Mouse (Mus musculus): Measurements from ENCODE around the gene Dnase1l2.

Dnase1l2 gene

DNA sequence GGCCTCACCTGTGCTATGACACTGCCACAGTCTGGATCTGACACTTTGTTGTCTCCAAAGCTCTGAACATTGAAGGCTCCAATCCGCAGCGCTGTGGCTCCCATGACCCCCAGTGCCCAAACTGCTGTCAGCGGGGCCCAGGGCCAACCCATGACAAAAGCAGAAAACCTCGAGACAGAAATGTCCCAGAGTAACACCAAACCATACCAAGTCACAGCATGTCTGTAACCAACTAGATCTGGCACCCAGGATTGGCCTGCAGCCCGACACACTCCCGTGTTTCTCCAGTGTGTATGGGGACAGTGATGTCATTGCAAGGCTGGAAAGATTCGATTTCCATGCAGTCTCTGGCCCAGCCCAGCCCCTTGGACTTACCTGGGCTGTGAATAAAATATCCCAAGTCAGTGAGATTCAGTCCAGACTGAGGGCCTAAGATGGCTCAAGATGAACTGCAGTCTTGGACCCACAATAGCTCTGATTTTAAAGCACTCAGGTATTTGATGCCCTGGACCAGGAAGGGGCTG lies at the start of gene Dnase1l2:
TSS of gene Dnase1l2 (minus strand) at position 474 of the 524 bp plus-strand sequence.
- DNase-seq (ENCODE audit: low spot score): no peak

DNA sequence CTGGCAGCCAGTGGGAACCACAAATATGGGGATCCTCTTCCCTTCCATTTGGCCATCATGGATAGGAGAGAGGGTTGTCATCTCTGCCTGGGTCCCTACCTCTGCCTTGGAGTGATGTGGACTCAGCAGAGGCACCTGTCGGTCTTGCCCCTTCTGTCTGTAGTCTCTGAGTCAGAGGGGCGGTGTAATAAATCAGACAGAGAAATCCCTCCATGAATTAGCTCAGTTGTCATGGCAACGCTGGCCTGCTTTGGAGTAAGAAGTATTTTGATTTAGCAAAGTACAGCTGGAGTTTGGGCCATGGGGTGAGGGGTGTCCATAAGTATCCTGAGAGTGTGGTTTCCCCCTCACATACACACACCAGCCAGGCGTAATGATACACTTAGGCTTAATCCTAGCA lies 47.5 kb upstream of the Dnase1l2 start:
- no peak for DNase-seq (ENCODE audit: low spot score)

DNA sequence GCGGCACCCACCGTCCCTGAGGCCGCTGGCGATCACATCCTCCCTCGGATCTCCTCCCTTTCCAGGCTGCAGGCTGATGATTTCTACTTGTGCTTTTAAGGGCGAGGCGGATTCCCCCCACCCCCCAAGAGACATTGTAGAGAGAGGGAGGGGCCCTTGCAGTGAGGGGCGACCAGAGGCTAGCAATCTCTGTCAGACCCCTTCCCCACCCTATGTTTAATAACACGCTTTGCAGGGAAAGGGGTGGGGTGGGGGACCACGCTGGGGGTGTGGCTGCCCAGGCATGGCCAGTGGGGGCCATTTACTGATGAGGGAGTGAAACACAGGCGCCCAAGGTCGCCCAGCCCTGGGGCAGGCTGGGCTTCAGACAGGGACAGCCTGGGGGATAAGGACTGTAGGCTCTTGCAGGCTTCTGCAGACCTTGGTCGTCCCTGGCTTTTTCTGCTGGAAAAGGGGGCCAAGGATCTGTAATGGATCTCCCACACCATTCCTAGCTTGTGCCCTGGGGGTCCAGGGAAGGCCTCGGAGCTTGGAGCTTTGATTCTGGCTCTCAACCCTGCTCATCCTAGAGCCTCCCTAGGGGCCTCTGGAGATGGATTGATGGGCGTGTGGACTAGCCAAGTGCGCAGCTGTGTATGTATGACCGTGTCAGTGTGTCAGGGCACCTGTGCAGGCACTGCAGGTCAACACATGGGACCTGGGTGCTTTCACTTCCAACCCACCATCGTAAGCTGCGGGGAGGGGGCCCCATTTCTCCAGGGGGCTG lies 46.5 kb upstream of the Dnase1l2 start:
- no peak for DNase-seq (ENCODE audit: low spot score)

DNA sequence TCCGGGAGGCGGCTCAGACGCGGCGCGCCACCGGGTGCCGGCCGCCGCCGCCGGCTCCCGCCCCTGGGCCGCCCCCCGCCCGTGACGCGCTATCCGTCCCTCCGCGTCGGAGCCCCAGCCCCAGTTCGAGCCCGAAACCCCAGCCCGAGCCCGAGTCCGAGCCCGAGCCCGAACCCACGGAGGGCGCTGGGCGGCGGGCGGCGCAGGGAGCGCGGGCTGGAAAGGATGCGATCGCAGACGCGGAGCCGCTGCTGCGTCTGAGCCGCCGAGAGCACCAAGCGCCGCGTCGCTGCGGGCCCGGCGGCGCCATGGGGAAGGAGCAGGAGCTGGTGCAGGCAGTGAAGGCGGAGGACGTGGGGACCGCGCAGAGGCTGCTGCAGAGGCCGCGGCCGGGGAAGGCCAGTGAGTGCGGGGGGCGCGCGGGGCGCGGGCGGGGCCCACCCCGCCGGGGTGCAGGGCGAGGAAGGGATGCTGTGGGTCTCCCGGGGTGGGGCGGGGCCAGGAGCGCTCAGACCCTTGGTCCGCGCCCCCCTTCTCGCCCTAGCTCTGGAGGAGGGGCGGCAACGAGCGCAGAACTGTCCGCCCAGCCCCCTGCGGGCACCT lies 45.9 kb upstream of the Dnase1l2 start:
- DNase-seq (ENCODE audit: low spot score): peak; percentile 34

DNA sequence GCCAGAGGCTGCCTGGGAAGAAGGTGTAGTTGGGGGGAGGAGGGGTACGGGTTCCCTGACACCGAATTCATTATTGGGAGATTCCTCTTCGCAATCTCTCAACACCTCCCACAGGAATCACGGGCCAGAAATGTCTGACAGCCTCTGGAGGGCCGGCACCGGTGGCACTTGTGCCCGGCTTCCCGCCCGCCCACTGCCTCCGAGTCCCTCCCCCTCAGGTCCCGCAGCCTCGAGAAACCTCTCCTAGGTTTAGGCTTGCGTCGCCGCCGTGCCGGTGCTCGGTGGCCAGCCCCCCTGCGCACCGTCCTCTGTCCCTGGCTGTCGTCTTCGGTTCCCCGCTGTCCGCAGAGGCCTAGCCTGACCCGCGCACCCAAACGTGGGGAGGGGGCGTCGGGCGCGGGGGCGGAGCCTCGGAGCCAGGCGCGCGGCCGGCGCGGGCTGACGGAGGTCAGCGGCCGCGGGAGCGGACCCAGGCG lies 45.3 kb upstream of the Dnase1l2 start, which contains the start of gene Caskin1:
TSS of gene Caskin1 (plus strand) at position 416 of the 476 bp plus-strand sequence.
- no peak for DNase-seq (ENCODE audit: low spot score)

DNA sequence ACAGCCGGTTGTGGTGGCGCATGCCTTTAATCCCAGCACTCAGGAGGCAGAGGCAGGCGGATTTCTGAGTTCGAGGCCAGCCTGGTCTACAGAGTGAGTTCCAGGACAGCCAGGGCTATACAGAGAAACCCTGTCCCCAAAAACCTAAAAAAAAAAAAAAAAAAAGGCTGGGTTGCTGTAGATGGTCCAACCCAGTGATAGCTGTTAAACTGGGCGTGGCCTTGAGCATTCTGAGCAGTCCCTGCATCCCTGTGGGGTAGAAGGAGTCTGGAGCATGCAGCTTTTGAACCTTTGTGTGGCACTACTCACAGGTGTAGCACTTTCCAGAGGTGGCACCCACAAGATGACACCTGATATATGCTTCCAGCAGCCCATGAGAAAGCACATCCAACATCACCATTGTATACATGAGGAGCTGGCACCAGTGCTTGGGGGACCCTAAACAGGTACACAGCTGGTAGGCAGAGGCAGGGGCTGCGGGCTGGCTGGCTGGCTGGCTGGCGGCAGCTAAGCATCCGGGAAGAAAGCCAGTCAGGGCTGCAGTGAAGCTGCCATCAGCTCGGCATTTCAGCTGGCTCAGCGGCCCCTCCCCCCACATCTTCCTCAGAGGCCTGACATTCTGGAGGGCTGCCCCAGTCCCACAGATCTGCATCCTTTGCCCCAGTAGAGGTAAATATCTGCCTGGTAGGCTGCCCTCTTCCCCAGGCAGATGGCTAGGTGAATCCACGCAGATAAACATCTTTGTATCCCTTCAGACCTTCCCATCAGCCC lies 42.4 kb upstream of the Dnase1l2 start:
- DNase-seq (ENCODE audit: low spot score): no peak

DNA sequence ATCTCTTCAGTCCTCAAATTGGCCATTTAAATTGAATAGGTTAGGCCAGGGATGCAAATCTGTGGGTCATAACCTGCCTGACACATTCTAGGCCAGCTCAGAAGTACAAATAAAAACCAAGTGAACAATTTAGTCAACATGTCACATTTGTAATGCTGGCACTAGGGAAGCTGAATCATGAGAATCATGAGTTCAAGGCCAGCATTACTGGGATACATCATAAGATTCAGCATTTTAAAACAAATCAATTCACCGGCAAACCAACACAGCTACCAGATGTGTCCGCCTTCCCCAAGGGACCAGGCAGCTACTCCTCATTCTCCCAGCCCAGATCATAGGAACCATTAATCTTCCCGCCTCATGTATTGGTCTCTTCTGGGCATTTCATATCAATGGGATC lies 40.6 kb upstream of the Dnase1l2 start:
- no peak for DNase-seq (ENCODE audit: low spot score)

DNA sequence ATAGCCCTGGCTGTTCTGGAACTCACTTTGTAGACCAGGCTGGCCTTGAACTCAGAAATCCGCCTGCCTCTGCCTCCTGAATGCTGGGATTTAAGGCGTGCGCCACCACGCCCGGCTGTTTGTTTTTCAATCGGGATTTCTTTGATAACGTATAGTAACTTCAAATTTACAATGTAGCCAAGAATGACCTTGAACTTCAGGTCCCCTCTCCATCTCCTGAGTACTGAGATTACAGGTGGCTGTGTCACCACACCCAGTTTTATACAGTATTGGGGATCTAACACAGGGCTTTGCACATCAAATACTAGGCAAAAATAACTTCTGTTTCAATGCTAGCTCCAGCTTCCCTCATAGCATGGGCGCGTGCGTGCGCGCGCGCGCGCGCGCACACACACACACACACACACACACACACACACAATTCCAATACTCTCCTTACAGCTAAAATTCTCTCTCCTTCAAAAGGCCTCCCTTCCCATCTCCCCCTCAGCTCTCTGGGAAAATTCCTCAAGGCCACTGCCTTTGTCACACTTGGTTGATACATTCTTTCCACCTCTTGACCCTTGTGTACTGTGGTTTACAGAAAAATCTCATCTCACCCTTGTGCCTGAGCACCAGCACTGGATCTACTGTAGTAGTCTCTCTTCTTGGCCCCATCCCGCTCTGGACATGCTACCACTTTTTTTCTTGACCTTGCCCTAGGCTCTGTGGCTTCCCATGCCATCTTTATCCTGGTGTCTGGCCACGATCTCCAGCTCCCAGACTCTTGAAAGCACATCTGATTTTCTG lies 38.3 kb upstream of the Dnase1l2 start:
- DNase-seq (ENCODE audit: low spot score): no peak

DNA sequence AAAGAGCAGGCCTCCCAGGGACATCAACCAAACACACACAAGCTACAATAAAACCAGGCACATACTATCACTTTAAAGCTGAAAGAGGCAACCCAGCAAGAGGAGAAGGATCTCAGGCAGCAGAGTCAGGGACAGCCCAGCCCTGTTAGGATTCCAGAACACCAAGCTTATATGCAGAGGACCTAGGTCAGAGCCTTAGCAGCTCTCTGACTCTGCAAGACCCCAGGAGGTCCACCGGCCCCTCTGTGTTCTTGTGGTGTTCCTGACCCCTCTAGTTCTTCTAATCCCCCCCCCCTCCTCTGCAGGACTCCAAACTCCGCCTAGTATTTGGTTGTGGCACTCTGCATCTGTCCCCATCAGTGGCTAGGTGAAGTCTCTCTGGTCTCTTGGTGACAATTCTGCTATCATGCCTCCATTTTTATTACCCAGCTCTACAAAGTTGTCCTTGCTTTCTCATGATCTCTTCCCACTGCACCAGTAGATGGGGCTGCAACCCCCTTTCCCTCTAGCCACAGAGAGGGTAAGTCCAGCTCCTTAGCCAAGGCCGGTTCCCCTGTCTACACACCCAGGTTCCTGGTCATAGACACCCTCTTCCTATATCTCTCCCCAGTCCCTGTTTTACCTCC lies 37.4 kb upstream of the Dnase1l2 start:
- no peak for DNase-seq (ENCODE audit: low spot score)

DNA sequence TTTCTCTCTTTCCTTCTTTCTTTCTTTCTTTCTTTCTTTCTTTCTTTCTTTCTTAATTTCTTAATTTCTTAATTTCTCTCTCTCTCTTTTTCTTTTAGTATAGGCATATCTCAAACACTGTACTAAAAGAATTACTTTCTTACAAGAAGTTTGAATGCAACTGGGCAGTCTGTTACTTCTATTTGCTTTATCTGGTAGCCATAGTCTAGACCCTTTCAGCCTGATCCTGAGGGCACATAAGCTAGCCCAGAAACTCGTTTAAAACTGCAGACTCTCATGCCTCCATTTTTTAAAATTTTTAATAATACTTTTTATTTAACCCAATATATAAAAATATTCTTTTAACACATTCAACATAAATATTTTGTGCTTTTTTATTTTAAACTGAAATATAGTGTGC lies 36.5 kb upstream of the Dnase1l2 start:
- no peak for DNase-seq (ENCODE audit: low spot score)

DNA sequence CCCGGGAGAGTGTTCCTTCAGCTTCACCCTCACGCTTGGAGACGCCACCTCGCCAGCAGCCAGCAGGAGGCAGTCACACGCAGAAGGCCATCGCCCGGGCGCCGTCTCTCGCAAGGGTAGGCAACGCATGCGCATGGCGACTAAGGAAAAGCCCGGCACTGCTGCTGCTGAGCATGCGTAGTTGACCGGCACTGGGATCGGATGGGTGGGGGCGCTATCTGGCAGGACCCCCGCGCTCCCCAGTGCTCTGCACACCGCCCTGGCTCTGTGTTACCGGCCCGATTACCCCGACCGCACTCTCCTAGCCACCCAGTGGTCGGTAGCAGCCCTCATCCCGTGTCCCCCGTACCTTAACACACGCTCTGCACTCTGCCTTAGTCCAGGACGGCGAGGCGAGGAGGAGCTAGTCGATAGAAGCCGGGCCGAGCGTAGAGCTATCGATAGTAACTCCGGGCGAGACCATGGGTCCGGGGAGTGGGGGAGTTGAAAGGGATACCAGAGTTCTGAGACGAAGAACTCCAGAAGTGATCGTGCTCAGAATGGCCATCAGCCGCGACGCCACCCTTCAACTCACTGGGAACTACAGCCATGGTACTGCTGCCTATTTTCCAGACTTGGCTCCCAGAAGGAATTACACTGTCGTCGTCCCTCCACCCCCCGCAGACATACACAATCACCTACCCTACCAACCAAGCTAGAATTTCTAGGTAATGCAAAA lies 35.9 kb upstream of the Dnase1l2 start, which contains the start of gene Mlst8:
TSS of gene Mlst8 (minus strand) at position 416 of the 718 bp plus-strand sequence.
- peak; percentile 97 for DNase-seq (ENCODE audit: low spot score)

DNA sequence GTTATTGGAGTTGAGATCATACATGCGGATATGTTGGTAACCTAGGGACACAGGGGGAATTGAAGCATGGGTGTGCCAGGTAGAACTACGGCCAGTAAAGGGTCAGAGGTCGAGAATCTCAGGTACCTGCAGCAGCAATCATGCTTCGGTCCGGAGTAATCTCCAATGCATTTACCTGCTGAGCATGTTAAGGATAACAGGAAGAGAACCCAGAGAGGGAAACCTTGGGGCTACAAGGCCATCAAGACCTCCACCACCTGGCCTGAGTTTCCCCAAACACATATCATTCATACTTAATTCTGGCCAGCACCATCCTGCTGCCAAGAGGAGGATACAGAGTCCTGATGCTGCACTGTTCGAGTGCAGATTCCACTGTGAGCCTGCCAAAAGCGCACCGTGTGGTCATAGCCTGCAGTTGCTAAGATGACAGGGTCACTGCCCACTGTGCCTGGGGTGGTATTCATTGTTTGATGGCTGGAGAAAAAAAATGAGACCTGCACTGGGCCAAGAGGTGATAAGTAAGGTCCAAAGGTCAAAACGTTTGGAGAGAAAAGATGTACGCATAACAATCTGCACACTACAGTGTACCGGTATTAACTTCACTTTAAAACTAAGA lies 35.2 kb upstream of the Dnase1l2 start:
- DNase-seq (ENCODE audit: low spot score): no peak

DNA sequence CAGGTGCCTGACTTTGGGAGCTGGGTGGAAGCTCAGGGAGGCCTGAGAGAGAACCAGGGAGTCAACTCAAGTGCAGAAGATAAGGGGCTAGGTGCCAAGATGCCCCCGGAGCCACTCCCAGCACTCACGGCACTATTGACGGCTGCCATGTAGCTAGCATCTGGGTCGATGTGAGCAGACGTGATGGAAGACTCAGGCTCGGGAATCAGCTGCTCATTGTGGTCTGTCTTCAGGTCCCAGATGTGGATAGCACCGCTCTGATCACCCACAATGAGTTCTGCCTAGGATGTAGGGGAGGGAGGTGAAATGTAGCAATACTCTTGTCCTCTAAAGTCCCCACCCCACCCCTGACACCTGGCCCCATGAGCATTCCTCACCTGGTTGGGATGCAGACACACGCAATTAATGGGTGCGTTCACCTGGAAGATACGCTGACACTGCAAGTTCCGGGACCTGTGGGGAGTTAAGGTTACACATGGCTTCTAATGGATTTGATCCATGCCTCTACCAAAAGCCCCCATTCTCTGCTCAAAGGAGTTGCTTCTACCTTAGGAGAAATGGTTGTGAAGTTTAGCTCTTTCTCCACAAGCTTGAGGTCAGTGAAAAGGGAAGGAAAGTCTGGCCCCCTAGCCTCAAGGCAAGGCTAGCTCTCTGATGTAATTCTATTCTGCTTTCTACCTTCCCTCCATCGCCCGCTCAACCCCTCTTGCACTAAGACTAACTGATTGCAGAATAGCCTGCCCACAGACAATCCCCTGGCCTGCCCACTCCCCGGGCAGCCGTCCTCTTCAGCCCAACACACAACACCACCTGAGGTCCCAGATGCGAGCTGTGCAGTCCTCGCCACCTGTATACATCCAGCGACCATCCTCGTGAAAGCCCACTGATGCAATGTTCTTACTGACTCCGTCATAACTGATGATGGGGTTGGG lies 34.4 kb upstream of the Dnase1l2 start:
- DNase-seq (ENCODE audit: low spot score): no peak

DNA sequence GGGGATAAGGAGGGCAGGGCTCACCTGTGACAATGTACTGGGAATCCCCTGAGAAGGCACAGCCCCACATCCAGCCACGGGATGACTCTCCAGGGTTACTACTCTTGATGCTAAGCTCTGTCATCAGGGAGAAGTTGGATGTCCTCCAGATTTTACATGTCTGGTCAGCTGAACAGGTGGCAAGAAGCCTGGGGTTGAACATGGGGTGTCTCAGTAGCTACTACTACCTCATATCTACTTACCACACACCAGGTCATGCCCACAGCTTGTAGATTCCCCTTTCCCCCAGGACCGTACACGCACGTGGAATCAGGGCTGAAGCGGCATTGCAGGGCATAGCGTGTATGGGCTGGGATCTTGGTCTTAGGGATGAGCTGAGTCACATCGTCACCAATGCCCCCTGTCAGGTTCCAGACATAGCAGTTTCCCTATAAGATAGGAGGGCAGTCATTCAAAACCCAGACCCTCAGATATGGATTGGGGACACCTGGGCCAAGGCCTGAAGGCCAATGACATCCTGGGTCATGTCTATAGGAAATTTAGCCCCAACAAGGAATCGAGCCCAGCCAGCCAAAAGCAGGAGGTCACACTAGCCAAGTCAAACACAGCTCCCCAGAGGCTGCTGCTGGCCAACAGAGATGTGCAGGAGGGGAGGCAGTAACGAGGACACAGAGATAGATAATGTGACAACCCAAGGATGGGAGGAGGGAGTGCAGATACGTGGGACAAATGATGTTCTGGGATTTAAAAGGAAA lies 33.3 kb upstream of the Dnase1l2 start:
- DNase-seq (ENCODE audit: low spot score): no peak

DNA sequence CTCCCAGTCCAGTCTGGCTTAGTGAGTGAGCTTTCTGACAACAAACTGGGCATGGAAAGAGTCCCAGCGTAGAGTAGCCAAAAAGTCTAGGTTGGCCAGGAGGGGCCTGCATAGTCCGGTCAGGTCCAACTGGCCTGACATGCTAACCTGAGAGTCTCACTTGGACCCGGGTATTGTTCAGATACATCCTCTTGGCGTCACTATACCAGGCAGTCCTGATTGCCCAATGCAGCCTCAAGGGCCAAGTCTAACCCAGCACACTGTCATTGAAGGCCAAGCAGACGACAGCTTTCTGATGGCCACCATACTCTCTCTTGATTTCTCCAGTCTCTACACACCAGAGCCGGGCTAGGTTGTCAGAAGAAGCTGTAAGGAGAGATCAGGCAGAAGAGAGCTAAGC lies 32.7 kb upstream of the Dnase1l2 start:
- DNase-seq (ENCODE audit: low spot score): no peak

DNA sequence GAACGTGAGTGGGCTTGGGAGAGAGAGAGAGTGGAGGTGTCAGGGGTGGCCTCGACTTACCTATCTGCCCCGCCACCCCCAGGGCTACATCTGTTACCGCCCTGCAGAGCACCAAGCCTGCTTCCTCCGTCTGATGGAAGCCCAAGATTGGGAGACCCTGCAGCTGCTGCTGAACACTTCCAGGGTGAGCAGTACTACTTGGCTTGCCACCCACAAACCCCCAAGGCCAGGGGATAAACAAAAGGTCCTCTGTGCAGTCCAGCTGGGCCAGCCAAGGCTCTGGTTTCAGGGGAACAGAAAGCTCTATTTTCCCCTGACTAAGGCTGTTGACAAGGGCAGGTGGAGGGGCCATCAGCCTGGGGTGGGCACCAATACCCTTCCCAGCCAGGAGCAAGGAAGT lies 31.7 kb upstream of the Dnase1l2 start:
- no peak for DNase-seq (ENCODE audit: low spot score)

DNA sequence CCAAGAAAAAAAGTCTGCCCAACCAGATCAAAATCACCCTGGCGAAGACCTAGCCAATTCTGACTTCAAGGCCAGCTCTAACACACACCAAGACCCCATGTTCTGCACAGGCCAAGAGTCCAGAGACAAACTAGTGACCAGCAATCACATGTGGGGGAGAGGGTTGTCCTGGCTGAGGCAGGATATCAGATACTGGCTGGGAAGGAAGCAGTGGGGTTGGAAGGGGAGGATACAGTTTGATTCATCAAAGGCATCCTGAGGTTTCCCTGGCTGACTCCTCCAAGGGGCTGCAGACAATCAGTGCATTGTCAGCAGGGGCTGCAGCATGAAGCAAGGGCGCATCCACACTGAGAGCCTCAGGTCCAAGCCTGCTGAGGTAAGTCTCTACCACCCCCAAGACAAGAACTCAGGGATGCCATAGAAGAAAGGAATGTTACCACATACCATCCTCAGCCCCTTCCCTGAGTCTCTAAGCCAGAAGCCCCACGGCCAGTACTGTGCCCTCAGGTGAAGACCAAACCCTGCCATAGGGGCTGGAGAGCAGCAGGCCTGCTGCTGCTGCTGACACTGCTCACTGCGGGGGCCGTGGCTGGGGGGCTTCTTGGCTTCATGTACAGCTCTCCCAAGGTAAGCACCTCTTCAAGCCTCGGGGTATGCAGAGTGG lies 30.8 kb upstream of the Dnase1l2 start, which contains the start of gene Bricd5:
TSS of gene Bricd5 (plus strand) at position 273 of the 664 bp plus-strand sequence.
- DNase-seq (ENCODE audit: low spot score): no peak

DNA sequence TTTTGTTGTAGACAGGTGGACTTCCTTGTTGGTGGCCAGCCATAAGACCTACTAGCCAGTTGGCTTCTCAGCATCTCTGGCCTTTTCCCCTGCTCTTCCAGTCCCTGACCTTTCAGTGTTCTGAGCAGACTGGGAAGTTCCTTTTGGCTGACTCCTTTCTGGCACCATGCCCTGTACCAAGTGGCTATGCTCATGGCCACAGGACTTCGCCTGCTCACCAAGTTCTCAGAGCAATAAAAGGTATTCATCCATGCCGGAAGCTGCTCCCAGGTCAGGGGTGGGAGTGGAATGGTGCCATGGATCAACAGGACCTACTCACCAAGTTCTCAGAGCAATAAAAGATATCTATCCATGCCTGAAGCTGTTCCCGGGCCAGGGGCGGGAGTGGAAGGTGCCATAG lies 29.6 kb upstream of the Dnase1l2 start:
- DNase-seq (ENCODE audit: low spot score): peak; percentile 47
